Mouse (Mus musculus) E14TG2a.4 (cell line): ENCODE results near the gene Ube2q1.

Experiments used
- H3K27me3 ChIP-seq: 2 replicates; pipeline ENCODE4 v1.6.1; 2014; ENCODE audit warnings: low read length, control low read depth; ENCODE audit not compliant: insufficient read depth
- H3K36me3 ChIP-seq: 2 replicates; pipeline ENCODE4 v1.6.1; 2014; ENCODE audit warnings: low read length, control low read depth; ENCODE audit not compliant: insufficient read depth
- H3K4me1 ChIP-seq: replicated peaks from 2 replicates; pipeline ENCODE4 v1.6.1; 2014; ENCODE audit warnings: low read depth, low read length, control low read depth
- H3K4me3 ChIP-seq: replicated peaks from 2 replicates; pipeline ENCODE4 v1.5.1; 2014; ENCODE audit warnings: mild to moderate bottlenecking, low read length
- H3K9me3 ChIP-seq: 2 replicates; pipeline ENCODE4 v1.6.1; 2014; ENCODE audit warnings: low read length, control low read depth
- CTCF ChIP-seq: conservative IDR thresholded peaks from 2 replicates; pipeline ENCODE4 v1.5.1; 2014; ENCODE audit warnings: low read length
- NANOG ChIP-seq: IDR thresholded peaks from 2 replicates; pipeline ENCODE4 v1.6.1; 2014; ENCODE audit warnings: borderline replicate concordance, low read length, mixed read lengths
- POU5F1 ChIP-seq: IDR thresholded peaks from 2 replicates; pipeline ENCODE4 v1.6.1; 2014; ENCODE audit warnings: low read length, borderline replicate concordance

Gene Ube2q1

GRCm38 (mm10) chr3:89772968-89773709, at the start of gene Ube2q1:
Gene Ube2q1 (plus strand): TSS chr3:89773616.
- Histone ChIP-seq H3K4me3 (peak within 1 kb of the TSS; percentile 94), H3K36me3 (peaks cover 66% of the 10 kb centered on the region), H3K27me3 (no peaks in the 10 kb centered on the region), H3K4me1 (peaks cover 52% of the 10 kb centered on the region), H3K9me3 (no peaks in the 10 kb centered on the region)
- TF ChIP-seq NANOG = no peak
- no peak for TF ChIP-seq POU5F1
- TF ChIP-seq CTCF = no peak

GRCm38 (mm10) chr3:89727028-89727427, 46.4 kb upstream of the Ube2q1 start:
- peaks cover 7% of the 10 kb centered on the region; the same call in 1 of the 2 replicates for H3K9me3 ChIP-seq
- H3K27me3 ChIP-seq = no peaks in the 10 kb centered on the region
- H3K4me1 ChIP-seq = peaks cover 61% of the 10 kb centered on the region
- no peaks in the 10 kb centered on the region for H3K36me3 ChIP-seq
- TF ChIP-seq POU5F1 (no peak), CTCF (peak; percentile 63)
- no peak overlapping the region for H3K4me3 ChIP-seq

GRCm38 (mm10) chr3:89728848-89729247, 44.6 kb upstream of the Ube2q1 start:
- no peak for TF ChIP-seq POU5F1
- TF ChIP-seq CTCF = no peak

GRCm38 (mm10) chr3:89730350-89731331, 42.8 kb upstream of the Ube2q1 start:
- H3K4me1 ChIP-seq = peaks cover 69% of the 10 kb centered on the region
- no peaks in the 10 kb centered on the region for H3K27me3 ChIP-seq
- H3K4me3 ChIP-seq = peak overlapping the region; percentile 78
- no peak for TF ChIP-seq POU5F1
- peak; percentile 46 for TF ChIP-seq CTCF
- H3K9me3 ChIP-seq = no peaks in the 10 kb centered on the region
- peaks cover 16% of the 10 kb centered on the region for H3K36me3 ChIP-seq

More at GRCm38 (mm10) chr3:89728848-89729247, 44.6 kb upstream of the Ube2q1 start:
- no peak overlapping the region for H3K4me3 ChIP-seq
- no peaks in the 10 kb centered on the region for H3K9me3 ChIP-seq
- H3K36me3 ChIP-seq = 0 out of 2 replicates have a peak, but pooled peaks cover 3% of the 10 kb centered on the region
- no peaks in the 10 kb centered on the region for H3K27me3 ChIP-seq
- H3K4me1 ChIP-seq = peaks cover 59% of the 10 kb centered on the region

GRCm38 (mm10) chr3:89732091-89732490, 41.3 kb upstream of the Ube2q1 start:
- peaks cover 31% of the 10 kb centered on the region for H3K36me3 ChIP-seq
- H3K9me3 ChIP-seq = no peaks in the 10 kb centered on the region
- no peaks in the 10 kb centered on the region for H3K27me3 ChIP-seq
- TF ChIP-seq NANOG (no peak), POU5F1 (no peak), CTCF (no peak)
- H3K4me1 ChIP-seq = peaks cover 58% of the 10 kb centered on the region
- H3K4me3 ChIP-seq = no peak overlapping the region

GRCm38 (mm10) chr3:89738509-89738908, 34.9 kb upstream of the Ube2q1 start:
- no peaks in the 10 kb centered on the region for H3K9me3 ChIP-seq
- peaks cover 90% of the 10 kb centered on the region for H3K36me3 ChIP-seq
- H3K4me1 ChIP-seq = peaks cover 14% of the 10 kb centered on the region
- H3K4me3 ChIP-seq = no peak overlapping the region
- H3K27me3 ChIP-seq = no peaks in the 10 kb centered on the region
- TF ChIP-seq NANOG (no peak), CTCF (no peak), POU5F1 (no peak)

GRCm38 (mm10) chr3:89752307-89752706, 21.1 kb upstream of the Ube2q1 start:
- TF ChIP-seq NANOG = no peak
- TF ChIP-seq CTCF = no peak
- no peak for TF ChIP-seq POU5F1
- Histone ChIP-seq H3K4me3 (no peak overlapping the region), H3K36me3 (peaks cover 46% of the 10 kb centered on the region), H3K9me3 (no peaks in the 10 kb centered on the region), H3K4me1 (peaks cover 22% of the 10 kb centered on the region), H3K27me3 (peaks cover 11% of the 10 kb centered on the region)

GRCm38 (mm10) chr3:89755283-89755682, 18.1 kb upstream of the Ube2q1 start:
- no peak for TF ChIP-seq NANOG
- no peak for TF ChIP-seq POU5F1
- TF ChIP-seq CTCF = no peak

More at GRCm38 (mm10) chr3:89755283-89755682, 18.1 kb upstream of the Ube2q1 start:
- Histone ChIP-seq H3K4me1 (peaks cover 31% of the 10 kb centered on the region), H3K4me3 (no peak overlapping the region), H3K9me3 (no peaks in the 10 kb centered on the region), H3K36me3 (peaks cover 17% of the 10 kb centered on the region), H3K27me3 (peaks cover 32% of the 10 kb centered on the region)
